Mouse (Mus musculus) frontal cortex, adult (tissue): ENCODE measurements at regions not wholly inside any gene's neighbourhood (a gene's known extent, or its start where the extent isn't known, plus 50 kb on each side); places are given as distances from the start of the nearest gene placed in this dataset.

Experiments used
- ATAC-seq: cut with Nextera tagmentation; 2 replicates; pipeline ENCODE4 v1.9.2; 2017; ENCODE audit warnings: mild to moderate bottlenecking, moderate library complexity, mixed read lengths; ENCODE audit not compliant: low TSS enrichment

DNA sequence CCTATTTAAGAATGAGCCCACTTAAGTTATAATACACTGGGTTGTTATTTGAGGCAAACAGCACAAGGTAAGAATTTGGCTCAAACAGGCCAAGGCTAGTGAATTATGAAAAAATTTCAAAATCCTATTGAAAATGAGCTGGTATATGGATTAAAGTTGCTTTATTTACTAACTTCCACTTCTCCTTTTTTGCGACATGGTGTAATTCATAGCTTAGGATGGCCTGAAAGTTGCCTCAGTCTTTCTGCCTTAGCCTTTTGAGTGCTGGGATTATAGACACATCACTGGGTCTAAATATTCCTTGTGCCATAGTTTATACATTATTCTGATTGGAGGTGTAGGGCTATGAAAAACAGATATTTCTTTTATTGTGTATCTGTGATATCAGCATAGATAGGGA lies 81.9 kb downstream of the Edem1 start:
- ATAC-seq = no peak

DNA sequence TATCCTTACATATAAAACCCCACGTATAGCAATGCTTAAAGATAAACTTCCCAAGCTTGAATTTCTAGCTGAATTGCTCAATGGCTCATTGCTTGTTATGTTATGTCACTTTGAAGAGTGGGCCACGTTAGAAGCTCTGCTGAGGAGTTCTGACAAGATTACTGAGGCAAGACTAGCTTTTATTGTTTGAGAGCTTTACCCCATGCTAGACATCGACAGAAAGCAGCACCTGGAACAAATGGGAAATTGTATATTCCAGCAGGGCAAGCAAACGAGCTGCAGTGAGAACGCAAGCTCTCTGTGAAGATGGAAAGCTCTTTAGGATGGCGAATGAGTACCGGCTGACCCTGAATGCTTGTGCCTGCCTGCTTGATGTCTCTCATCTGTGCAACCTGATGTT lies 84.1 kb downstream of the Edem1 start:
- no peak for ATAC-seq

DNA sequence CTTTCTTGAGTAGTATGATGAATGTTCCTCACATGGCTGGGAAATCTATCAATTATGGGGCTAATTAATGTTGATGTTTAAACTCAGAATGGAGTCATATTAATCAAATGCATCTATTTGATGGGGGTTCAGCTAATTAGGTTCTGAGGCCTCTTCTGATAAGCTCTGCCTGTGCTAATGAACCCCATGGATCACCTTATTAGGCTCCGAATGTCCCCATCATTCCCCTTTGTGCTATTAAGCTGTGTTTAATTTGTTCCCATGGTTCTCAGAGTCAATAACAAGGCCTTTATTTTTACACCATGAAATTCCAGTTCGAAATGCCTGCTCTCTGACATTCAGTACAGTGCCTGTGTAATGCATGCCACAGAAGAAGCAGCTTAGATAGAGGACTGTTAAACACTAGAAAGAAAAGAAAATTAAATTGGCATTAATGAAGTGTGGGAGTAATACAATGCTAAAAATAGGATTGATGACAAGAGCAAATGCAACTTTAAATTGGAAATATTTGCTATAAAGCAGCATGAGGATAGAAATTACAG lies 91.0 kb downstream of the Edem1 start:
- no peak for ATAC-seq

DNA sequence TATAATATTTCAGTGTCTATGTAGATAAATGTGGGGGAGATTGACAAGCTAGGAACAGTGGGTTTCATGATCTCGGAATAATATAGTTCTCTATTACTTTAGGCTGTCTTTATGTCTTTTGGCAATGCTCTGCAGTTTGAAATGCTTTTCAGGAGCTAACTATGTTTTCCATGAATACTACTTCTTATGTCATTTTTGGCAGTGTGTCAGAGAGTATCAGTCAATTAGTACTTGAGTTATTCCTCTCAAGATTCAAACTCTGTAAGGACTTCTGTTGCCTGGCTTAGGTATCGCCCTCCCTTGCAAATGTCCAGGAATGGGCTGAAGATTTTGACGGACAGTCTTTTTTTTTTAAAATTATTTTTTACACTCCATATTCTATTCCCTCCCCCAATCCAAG lies 92.7 kb downstream of the Edem1 start:
- ATAC-seq = no peak

DNA sequence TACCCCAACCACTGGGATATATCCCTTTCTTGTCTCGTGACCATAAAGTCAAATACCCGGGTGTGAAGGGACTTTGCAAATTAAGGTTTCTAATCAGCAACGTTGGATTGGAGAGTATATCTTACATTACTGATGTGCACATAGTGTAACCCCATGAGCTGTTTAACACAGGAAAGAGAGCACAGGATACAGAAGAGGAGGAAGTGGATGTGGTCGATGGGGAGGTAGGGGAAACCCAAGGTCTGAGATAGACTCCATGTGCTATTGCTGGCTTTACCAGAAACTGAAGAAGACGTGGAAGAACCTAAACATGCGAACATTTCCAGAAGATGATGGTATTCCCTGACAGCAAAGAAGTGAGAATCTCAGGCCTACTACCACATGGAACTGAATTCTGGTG lies 94.1 kb downstream of the Edem1 start:
- no peak for ATAC-seq

DNA sequence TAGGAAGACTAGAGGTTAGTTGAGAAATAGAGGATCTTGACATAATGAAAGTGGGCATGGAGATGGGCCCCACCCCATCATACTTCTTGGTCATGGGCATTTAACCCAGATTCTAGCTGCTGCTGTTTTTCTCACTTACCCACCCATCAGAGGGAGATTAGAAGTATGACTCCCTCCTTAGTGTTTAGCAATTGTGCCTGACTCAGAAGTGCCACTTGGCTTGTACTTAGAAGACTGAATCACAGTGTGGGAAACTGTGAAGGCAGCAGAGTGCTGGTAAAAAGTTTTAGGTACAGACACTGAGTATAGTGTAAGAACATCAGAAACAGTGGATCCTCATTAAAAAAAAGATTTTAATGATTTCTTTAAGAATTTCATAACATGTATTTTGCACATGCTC lies 100.5 kb downstream of the Edem1 start:
- ATAC-seq = peak; percentile 98

DNA sequence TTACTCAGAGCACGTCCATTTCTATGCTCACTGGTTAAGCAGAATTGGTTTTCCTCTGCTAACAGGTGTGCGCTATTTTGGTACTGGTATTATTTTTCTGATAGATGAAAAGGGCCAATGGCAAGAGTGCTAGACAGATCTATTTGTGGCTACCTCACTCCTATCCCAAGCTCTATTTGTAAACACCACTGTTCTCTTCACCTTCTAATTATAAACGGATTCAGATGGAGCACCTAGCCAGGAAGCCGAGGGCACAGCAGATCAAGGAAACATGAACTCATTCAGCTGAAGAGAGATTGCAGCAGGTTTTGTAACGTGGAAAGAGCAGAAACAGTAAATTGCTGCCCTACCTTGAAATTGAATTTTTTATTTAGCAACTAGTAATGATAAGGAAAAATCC lies 110.2 kb downstream of the Edem1 start:
- ATAC-seq = no peak

DNA sequence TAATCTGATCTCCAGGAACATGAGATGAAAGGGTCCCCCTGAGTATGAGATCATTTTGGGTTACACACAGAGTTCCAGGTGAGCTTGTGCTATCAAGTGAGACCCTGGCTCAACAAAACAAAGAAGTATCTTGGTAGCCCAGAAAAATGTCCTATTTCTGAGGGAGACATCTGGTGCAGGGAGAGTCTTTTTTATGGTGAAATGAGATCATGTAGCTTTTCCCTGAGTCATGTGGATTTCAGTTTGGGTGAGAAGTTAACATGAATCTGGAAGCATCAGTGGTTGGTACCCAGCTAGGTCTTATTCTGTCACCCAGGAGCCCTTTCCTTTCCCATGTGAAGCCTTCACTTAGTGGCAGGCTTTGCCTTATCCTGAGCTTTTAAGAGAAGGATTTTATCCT lies 113.8 kb downstream of the Edem1 start:
- ATAC-seq = peak; percentile 93

DNA sequence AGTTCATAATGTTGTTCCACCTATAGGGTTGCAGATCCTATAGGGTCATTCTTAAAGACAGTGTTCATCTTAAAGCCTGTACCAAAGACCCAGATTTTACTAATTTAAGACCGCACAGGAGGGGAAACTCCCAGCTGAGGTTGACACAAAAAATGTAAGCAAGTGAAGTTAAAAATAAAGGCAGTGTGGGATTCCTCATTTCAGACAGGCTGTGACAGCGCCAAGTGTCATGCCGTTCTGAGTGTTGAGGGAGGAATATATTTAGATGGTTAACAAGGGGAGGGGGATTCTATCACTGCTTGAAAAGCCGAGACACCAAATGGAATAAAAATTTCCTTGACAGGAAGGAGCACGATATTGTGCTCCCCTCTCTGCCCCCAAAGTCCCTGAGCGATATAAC lies 123.9 kb downstream of the Edem1 start:
- ATAC-seq = peak; percentile 70; the same call in 1 of the 2 replicates

DNA sequence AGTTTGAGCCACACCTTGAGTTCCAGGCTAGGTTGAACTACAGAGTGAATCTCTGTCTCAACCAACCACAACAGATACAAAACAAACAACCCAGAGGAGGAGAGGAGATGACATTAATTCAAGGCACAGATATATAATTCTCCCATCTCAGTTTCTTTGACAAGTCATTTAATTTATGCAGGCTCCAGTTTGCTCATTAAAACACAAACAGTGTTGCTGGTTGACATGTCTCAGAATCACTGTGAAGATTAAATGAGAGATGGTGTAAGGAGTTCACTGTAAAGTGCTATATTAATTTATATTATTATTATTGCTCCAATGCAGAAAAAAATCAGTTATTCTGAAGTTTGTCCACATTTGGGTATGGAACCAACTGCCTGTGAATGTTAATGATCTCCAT lies 134.4 kb downstream of the Edem1 start:
- ATAC-seq = no peak

DNA sequence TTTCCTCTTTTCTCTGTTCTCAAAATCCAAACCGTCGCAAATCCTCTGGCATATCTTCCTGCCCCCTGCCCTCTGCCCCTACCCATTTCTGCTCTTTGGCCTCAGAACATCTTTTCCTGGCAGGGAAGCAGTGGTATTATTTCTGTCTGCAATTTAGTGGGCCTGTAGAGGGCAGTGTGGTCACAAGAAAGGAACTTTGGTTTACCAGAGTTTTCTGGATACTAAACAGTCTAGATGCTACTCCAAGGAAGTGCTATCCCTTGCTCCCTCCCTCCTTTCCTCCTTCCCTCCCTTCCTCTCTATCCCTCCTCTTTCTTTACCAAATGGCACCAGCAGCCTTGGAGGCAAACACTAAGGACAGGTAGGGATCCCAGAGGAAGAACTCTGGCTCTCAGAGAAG lies 134.9 kb downstream of the Edem1 start:
- peak; percentile 96 for ATAC-seq

DNA sequence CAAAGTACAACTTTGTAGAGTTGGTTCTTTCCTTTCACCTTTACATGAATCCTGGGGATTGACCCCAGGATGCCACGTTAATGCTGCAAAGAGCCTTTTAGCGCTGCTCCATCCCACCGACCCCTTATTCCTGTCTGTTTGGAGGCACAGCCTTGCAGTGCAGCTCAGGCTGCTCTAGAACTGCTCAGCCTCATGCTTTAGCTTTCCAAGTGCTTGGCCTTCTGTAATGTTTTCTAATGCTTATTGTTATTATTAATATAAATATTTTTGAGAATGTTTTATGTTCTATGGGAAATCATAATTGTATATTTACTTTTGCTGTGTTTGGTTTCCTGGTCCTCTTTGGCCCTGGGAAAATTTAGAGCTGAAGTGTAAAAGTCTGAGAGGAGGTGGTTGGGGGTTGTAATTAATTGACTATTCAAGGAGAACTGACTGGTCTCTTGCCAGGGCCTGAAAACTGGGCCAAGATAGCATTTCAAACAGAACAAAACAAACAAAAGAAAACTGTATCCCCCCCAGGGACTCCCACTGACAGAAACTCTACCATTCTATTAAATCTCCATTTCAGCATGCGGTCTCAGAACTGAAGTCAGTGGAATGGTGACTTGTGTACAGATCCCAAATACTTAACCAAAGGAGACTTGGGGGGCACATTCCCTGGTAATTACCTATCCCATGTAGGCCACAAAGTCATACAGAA lies 141.2 kb downstream of the Edem1 start:
- ATAC-seq = no peak

DNA sequence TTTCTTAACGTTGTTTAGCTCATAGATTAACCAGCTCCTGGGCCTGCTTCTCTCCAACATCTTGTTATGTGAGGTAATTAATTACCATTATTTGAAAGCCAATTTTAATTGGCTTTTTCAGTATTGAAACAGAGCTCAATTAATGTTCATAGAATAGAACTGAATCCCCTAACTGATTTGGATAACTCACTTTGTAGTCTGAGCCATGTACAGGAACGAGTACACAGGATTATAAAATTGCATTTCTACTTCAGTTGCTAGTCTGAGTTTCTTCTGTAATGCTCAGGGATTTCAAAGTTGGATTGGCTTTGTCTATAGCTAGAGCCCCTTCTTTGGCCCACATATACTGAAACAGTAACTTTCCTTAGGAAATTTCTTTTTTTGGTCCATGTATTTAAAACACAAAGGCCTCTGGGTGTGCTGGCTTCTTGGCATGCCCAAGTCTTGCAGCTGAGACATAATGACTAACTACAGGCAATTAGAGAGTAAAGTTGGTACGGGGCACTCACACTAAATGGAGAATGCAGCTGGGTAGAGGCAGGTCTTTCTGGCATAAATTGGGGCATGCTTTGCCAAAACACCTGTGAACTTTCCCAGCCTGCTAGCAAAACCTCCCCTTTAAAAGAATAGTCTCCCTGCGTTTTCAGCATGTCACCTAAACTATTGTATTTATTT lies 143.1 kb downstream of the Edem1 start:
- ATAC-seq = no peak

DNA sequence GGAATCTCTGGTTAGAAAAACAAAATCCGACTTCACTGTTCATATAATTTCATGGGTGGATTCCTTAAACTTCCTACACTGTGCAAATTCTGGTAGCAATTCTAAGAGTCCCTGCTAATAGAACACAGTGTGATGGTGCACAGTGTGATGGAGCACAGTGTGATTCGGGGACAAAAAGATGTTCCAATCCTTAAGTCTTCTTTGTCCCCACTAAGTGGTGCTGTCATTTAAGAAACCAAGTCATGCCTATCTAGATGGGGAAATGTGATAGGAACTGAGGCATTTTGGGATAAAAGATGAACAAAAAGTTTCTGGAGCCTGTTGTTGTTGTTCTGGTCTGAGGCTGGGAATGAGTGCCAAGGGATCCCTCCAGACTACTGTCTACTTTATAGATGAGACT lies 145.3 kb downstream of the Edem1 start:
- ATAC-seq = peak; percentile 76

DNA sequence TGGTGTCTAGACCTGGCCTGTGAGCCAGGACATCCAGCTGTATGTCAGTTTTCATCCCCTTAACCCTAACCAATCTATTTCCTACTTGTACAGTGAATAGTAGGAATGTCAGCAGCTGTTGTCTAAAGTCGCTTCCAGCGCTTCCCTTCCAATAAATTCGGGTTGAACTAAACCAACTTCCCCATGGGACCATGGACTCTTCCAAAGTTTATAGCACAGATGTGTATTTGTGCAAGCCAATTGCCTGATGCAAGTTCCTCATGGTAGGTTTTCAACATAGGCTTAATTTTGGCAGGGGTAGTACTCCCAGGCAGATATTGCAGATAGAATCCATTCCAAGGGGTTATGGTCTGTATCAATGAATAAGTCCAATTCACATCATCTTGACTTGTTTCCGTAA lies 161.1 kb downstream of the Edem1 start:
- no peak for ATAC-seq

DNA sequence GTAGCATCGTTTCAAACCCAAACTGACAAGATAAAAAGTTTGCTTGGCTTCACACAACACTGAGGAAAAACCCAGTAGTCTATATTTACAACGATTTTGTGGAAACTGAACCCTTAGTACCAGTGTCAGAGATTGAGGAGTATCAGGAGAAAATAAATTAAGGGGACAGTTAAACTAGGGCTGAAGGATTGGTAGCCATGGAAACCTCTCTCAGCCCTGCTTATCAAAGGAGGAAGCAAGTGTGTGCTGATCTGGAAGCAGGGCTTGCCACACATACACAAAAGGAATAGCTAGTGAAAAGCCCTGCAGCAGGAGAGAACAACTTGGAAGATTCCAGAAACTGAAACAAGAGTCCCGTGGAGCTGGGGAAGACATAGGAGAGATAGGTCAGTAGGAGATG lies 165.3 kb downstream of the Edem1 start:
- no peak for ATAC-seq

DNA sequence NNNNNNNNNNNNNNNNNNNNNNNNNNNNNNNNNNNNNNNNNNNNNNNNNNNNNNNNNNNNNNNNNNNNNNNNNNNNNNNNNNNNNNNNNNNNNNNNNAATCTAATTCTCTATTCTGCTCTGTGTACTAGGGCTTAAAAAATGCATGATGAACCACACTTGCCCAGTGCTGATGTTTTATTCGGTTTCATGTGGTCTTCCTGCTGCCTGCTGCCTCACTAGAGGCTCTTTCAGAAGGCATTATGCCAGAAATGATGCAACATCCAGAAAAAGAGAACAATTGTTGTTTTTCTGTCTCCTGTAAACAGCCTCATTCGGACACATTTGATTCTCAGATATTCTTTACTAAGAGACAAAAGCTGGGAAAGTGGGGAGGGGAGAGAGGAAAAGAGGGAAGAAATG lies 176.0 kb downstream of the Edem1 start:
- ATAC-seq = peak; percentile 73

DNA sequence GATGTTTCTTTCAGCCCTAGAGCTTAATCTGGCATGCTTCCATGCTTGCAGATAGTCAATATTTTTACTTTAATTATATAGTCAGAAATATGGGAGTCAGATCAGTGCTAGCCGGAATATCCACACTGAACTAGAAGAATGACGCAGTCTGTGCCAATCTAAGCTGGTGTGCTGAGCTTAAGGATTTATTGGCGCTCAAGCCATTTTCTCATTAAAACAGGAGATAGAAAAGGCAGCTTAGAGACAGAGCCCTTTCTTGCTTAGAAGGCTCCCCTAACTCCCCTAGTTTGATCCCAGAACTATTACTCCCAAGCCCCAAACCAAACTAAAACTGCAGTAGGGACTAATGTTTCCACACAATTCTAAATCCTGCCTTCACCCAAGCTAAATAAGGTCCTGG lies 180.9 kb downstream of the Edem1 start:
- no peak for ATAC-seq

DNA sequence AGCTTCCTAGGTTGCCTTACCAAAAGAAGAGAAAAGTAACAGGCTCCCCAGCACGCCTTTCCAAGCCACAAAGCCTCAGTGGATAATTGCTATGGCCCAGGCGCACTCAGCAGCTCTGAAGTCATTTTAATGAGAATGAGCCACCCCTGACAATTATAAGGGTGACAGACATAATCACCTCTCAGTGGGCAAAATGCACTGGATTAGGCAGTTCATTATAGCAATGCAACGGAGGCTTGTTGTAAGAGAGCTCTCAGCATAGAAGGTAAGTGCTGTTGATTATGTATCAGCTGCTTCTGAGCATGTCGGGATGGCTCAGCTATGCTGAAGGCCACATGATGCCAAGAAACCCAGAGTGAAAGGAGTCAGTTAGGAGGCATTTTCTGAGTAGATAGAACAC lies 181.4 kb downstream of the Edem1 start:
- no peak for ATAC-seq

DNA sequence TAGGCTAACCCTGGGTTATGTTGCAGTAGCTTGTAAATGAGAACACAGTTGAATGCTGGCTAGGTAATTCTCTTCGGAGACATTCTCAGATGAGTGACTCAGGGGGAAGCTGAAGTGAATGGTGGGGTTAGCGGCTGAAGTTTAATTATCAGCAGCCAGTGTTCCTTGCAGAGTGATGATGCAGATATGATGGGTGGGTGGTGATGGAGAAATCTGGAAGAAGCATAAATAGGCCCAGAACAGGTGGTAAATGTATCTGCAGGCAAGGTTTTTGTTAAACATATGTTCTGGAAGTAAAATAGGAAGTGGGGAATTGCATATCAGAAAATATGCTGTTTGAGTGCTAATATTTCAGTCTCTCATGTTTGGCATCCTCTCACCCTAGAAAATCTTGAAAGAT lies 191.3 kb downstream of the Edem1 start:
- peak; percentile 69 for ATAC-seq
